Comparison of ENCODE assay signal across 8 mouse cellular contexts in the genomic region with DNA sequence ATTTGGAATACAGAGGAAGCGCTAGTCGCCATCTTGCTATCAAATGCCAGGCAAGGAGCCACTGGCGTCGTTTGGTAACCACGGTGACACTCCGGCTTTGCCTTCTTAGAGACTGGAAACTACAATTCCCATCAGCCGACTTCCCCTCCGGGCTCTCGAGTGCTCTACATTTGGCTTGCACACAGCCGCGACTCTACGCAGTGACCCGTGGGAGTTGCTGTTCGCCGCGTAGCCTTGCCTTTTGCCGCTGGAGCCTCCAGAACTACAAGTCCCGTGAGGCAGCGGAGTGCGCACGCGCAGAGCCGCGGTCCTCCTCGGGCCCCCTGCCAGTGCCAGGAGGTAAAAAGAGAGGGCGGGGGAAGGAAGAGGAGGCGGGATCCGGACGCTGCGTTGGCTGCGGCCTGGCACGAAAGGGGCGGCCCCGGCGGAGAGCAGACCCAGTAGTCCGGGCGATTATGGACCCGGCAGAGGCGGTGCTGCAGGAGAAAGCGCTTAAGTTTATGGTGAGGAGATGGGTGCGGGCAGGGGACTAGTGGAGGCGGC. TPM values are rescaled to one million over a fixed set of nuclear protein-coding genes. Genes with fewer than 3 reads are reported as not detected.
DNase-seq lines count a peak whose midpoint lies in the region; ATAC-seq and TF ChIP-seq lines count a peak whose summit lies in the region.

Gene Btrc, plus strand, starts transcription at position 351 of the 543 bp plus-strand sequence.

- no peaks in the 10 kb centered on the region for H3K36me3 ChIP-seq in embryonic facial prominence, embryonic 15.5 days
- H3K36me3 ChIP-seq in limb, embryonic 14.5 days (ENCODE audit: control insufficient read depth, insufficient read depth, low read length), result peaks cover 6% of the 10 kb centered on the region; the same call in 1 of the 2 replicates
- H3K36me3 ChIP-seq in midbrain, postnatal 0 days (ENCODE audit: insufficient read depth, low read length), result no peaks in the 10 kb centered on the region

- H3K9me3 ChIP-seq in embryonic facial prominence, embryonic 15.5 days (replicated peaks), result no peaks in the 10 kb centered on the region
- no peaks in the 10 kb centered on the region for H3K9me3 ChIP-seq in limb, embryonic 14.5 days (ENCODE audit: control insufficient read depth, low read length)
- H3K9me3 ChIP-seq in midbrain, postnatal 0 days (ENCODE audit: low read length), result no peaks in the 10 kb centered on the region

- H3K9ac ChIP-seq in embryonic facial prominence, embryonic 15.5 days, result peak within 1 kb of the TSS; percentile 85
- H3K9ac ChIP-seq in limb, embryonic 14.5 days (ENCODE audit: low read depth, low read length, severe bottlenecking), result peak within 1 kb of the TSS; percentile 84
- H3K9ac ChIP-seq in midbrain, postnatal 0 days (replicated peaks; ENCODE audit: low read length, poor library complexity, severe bottlenecking), result peak within 1 kb of the TSS; percentile 65

- peak within 1 kb of the TSS; percentile 56 for H3K4me2 ChIP-seq in embryonic facial prominence, embryonic 15.5 days (replicated peaks)
- peak within 1 kb of the TSS; percentile 64 for H3K4me2 ChIP-seq in limb, embryonic 14.5 days (replicated peaks; ENCODE audit: low read depth, low read length, severe bottlenecking)
- peak within 1 kb of the TSS; percentile 74 for H3K4me2 ChIP-seq in midbrain, postnatal 0 days (ENCODE audit: low read depth, low read length, poor library complexity, severe bottlenecking)

- 0 out of 2 replicates have a peak within 1 kb of the TSS, but pooled peaks have one; percentile 34 for H3K27ac ChIP-seq in bone marrow, adult 2 months (ENCODE audit: control insufficient read depth, insufficient read depth, low read depth, low read length, poor library complexity)
- H3K27ac ChIP-seq in embryonic facial prominence, embryonic 15.5 days (replicated peaks), result peak within 1 kb of the TSS; percentile 96
- peak within 1 kb of the TSS; percentile 90 for H3K27ac ChIP-seq in limb, embryonic 14.5 days (replicated peaks; ENCODE audit: low read depth, low read length)
- H3K27ac ChIP-seq in midbrain, postnatal 0 days (ENCODE audit: low read depth, low read length), result peak within 1 kb of the TSS; percentile 81

- H3K27me3 ChIP-seq in embryonic facial prominence, embryonic 15.5 days, result no peaks in the 10 kb centered on the region
- no peaks in the 10 kb centered on the region for H3K27me3 ChIP-seq in limb, embryonic 14.5 days (ENCODE audit: control insufficient read depth, insufficient read depth, low read length)
- no peaks in the 10 kb centered on the region for H3K27me3 ChIP-seq in midbrain, postnatal 0 days (ENCODE audit: insufficient read depth, low read length)

- no peak for TF ChIP-seq CTCF in bone marrow, adult 2 months (IDR thresholded peaks at IDR 0.05; ENCODE audit: control insufficient read depth, insufficient read depth, low read length)
- no peak for TF ChIP-seq CTCF in midbrain, postnatal 0 days (IDR thresholded peaks at IDR 0.05)

- TF ChIP-seq POLR2A in bone marrow, adult 2 months (IDR thresholded peaks at IDR 0.05; ENCODE audit: borderline replicate concordance, control insufficient read depth, low read depth, low read length), result peak; percentile 71; the same call in 1 of the 2 replicates
- peak; percentile 35; the same call in 1 of the 2 replicates for TF ChIP-seq POLR2A in limb, embryonic 14.5 days (IDR thresholded peaks at IDR 0.05; ENCODE audit: borderline replicate concordance, extremely low read depth, insufficient read depth, insufficient read length)

- H3K4me1 ChIP-seq in bone marrow, adult 2 months (ENCODE audit: control insufficient read depth, insufficient read depth, low read length), result no peaks in the 10 kb centered on the region; the same call in 1 of the 2 replicates
- H3K4me1 ChIP-seq in embryonic facial prominence, embryonic 15.5 days, result peaks cover 14% of the 10 kb centered on the region; the same call in 1 of the 2 replicates
- H3K4me1 ChIP-seq in limb, embryonic 14.5 days (ENCODE audit: control insufficient read depth, insufficient read depth, low read length), result peaks cover 9% of the 10 kb centered on the region
- peaks cover 3% of the 10 kb centered on the region; the same call in 1 of the 2 replicates for H3K4me1 ChIP-seq in midbrain, postnatal 0 days (ENCODE audit: insufficient read depth, low read length)

- WGBS in bone marrow, adult 2 months, result under 1% methylated on average over 42 of the region's 42 CpGs
- WGBS in embryonic facial prominence, embryonic 15.5 days, result under 1% methylated on average over 42 of the region's 42 CpGs
- WGBS in limb, embryonic 14.5 days, result under 1% methylated on average over 42 of the region's 42 CpGs
- under 1% methylated on average over 42 of the region's 42 CpGs for WGBS in midbrain, postnatal 0 days

- peak; percentile 100 for DNase-seq in 416B (ENCODE audit: low read depth)
- peak; percentile 100 for DNase-seq in heart, adult 8-10 months (ENCODE audit: low spot score)
- peak; percentile 100 for DNase-seq in kidney, adult 9 months
- DNase-seq in limb, embryonic 14.5 days (ENCODE audit: low spot score), result peak; percentile 100
- peak; percentile 100 for DNase-seq in midbrain, postnatal 0 days (ENCODE audit: low spot score)
- DNase-seq in spleen, postnatal 14 days (ENCODE audit: low spot score in 2 of 2), result peak; percentile 99

- peak within 1 kb of the TSS; percentile 75 for H3K4me3 ChIP-seq in bone marrow, adult 2 months (replicated peaks; ENCODE audit: control insufficient read depth, low read depth, low read length)
- peak within 1 kb of the TSS; percentile 84 for H3K4me3 ChIP-seq in embryonic facial prominence, embryonic 15.5 days (replicated peaks)
- H3K4me3 ChIP-seq in limb, embryonic 14.5 days (replicated peaks; ENCODE audit: low read length), result peak within 1 kb of the TSS; percentile 85
- H3K4me3 ChIP-seq in midbrain, postnatal 0 days (ENCODE audit: low read depth, low read length), result peak within 1 kb of the TSS; percentile 52

- ATAC-seq in embryonic facial prominence, embryonic 15.5 days (ENCODE audit: insufficient number of reproducible peaks, low FRiP score, low TSS enrichment, low read depth), result peak; percentile 99
- peak; percentile 98 for ATAC-seq in limb, embryonic 14.5 days (ENCODE audit: low FRiP score, low read depth)
- peak; percentile 99 for ATAC-seq in midbrain, postnatal 0 days (ENCODE audit: low FRiP score)

RNA-seq across cellular contexts. Expression of gene Btrc, which starts in this region (rescaled TPM):
- 41.4 and 47.7 TPM in 2 replicates for polyA plus RNA-seq in bone marrow, adult 2 months (2011; ENCODE audit: insufficient read depth, insufficient read length, low replicate concordance, missing spikeins)
- polyA plus RNA-seq in embryonic facial prominence, embryonic 15.5 days (2015; fragmentation: Nextera tagmentation; extraction: Ambion mirVana), result 45.6 and 48.4 TPM in 2 replicates
- total RNA-seq in heart, adult 8-10 months (2022), result 10 to 100 TPM; 21.8 to 23.3 (median 22.2) TPM
- polyA plus RNA-seq in limb, embryonic 14.5 days (2012; rRNA removed), result 38.3 and 41.5 TPM in 2 replicates
- polyA plus RNA-seq in limb, embryonic 14.5 days (2014; fragmentation: Nextera tagmentation; extraction: Ambion mirVana), result 44.1 and 47.5 TPM in 2 replicates
- 60.1 and 66.6 TPM in 2 replicates for total RNA-seq in midbrain, postnatal 0 days (2014; rRNA removed)
- 51.4 and 52.8 TPM in 2 replicates for polyA plus RNA-seq in midbrain, postnatal 0 days (2015; fragmentation: Nextera tagmentation; extraction: Ambion mirVana)

Comparison
In these comparisons a context has a peak if more than half of its experiments do, and no peak if none do; other contexts are left out.
1. Peak in every context shown above with its lines: DNase-seq, ATAC-seq, H3K4me3 ChIP-seq and H3K27ac ChIP-seq.
2. H3K27ac ChIP-seq: peak in every context shown above with its lines; median percentile 96 in embryonic facial prominence, embryonic 15.5 days; 90 in limb, embryonic 14.5 days; 81 in midbrain, postnatal 0 days; 34 in bone marrow, adult 2 months.